Mouse (Mus musculus) CH12.LX (cell line): ENCODE measurements around the gene Nckap1.

Experiments
- CTCF ChIP-seq, 2 experiments: IDR thresholded peaks in 1 of 2; conservative IDR thresholded peaks in 1 of 2; 2 replicates each; pipeline ENCODE4 v1.5.1; 2011 to 2012; ENCODE audit warnings: low read depth in 2 of 2, low read length in 2 of 2, improper control_type of control experiment in 1 of 2, inconsistent platforms in 1 of 2, mild to moderate bottlenecking in 1 of 2, moderate library complexity in 1 of 2
- JUND ChIP-seq: conservative IDR thresholded peaks from 2 replicates; pipeline ENCODE4 v1.6.1; 2011; ENCODE audit warnings: low read depth, low read length, improper control_type of control experiment

GRCm38 (mm10) chr2:80602756-80603155 is 21.6 kb upstream of the Nckap1 start:
- TF ChIP-seq JUND: no peak
- TF ChIP-seq CTCF (conservative IDR thresholded peaks at IDR 0.05 in 1 of 2, IDR thresholded peaks at IDR 0.05 in 1 of 2; ENCODE audit: low read depth in 2 of 2, low read length in 2 of 2): no peak
